Mouse (Mus musculus): ENCODE results near the gene Gm6040.

Gm6040 gene

DNA sequence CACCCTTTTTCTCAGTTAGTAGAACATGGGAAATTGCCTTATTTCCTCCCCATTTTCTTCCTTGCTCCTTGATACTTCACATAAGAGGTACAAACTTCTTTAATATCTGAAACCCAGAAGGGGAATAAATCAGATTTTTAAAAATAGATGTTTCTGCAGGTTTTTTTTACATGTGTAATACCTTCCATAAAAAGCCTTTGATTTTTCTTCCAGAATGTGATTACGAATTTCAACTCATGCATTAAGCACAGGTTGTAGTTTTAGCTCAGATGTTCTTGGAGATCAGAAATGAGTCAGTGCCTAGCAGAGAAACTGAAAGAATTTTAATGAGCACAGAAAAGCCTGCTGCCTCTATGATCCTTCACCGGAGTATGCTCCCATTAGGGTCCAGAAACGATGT lies at the start of gene Gm6040:
Gene Gm6040 (minus strand): TSS at position 101 of the 400 bp plus-strand sequence.
- no peak for DNase-seq

- no peak for DNase-seq
Measured at GRCm38 (mm10) chr8:20964531-20964930, 42.7 kb upstream of the Gm6040 start.

- DNase-seq: no peak
Measured at GRCm38 (mm10) chr8:20944610-20945009, 22.7 kb upstream of the Gm6040 start, which contains the start of gene AY761185. Gene AY761185, minus strand, starts transcription at chr8:20944710.

- no peak for DNase-seq
Measured at GRCm38 (mm10) chr8:20912288-20912687, 9.6 kb downstream of the Gm6040 start.

DNA sequence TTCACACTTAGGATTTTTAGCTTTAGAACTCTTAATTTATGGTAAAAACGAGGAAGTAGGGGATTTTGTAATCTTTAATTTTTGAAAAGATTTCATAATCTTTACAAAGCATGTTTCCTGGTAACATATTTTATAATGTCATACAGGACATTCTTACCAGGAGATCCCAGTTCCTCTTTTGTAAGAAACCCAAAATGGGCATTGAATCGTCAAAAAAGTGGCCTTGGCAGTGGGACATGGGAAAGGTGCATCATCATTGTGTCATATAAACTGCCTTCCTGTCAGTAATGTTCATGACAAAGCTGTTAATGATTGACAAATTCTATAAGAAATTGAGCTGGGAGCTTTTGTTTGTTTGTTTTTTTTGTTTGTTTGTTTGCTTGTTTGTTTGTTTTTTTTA lies 13.6 kb downstream of the Gm6040 start:
- DNase-seq: no peak

DNA sequence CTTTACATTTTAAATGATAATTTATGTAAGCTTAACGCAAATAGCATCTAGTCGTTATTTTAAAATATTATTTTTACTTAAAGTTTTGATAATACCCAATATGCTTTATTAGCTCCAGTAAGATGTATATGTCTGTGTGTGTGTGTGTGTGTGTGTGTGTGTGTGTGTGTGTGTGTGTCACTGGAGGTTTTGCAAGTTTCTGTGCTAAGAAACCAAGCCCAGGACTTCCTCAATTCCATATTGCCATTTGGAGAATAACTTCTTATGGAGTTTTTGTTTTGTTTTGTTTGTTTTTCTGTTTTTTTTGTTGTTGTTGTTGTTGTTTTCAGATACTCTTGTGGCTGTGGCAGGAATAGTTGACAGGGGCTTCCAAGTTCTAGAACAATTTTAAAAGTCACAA lies 14.8 kb downstream of the Gm6040 start:
- DNase-seq: no peak

- DNase-seq: no peak
Measured at GRCm38 (mm10) chr8:20902527-20902926, 19.3 kb downstream of the Gm6040 start, which contains the start of gene Gm15056. Gene Gm15056, minus strand, starts transcription at chr8:20902627.

GRCm38 (mm10) chr8:20892369-20892768 lies 29.5 kb downstream of the Gm6040 start, which contains the start of gene Defb33:
Gene Defb33, plus strand, starts transcription at chr8:20892669.
- DNase-seq: no peak

GRCm38 (mm10) chr8:20874608-20875007 lies 47.3 kb downstream of the Gm6040 start:
- no peak for DNase-seq
